Mouse (Mus musculus): Measurements from ENCODE around the gene Atad1.
A peak's percentile ranks its signal among the peaks of the same experiment; 100 is the strongest.
"Not testable (repeated sequence)": the region's sequence is repeated elsewhere in the genome, so short reads cannot be mapped to it uniquely, and the experiment has no call there.

The Atad1 gene

GRCm38 (mm10) chr19:32740641-32741345 is 1.2 kb upstream of the Atad1 start:
- no peak for DNase-seq

GRCm38 (mm10) chr19:32737844-32738243 is 1.7 kb downstream of the Atad1 start:
- DNase-seq, result no peak

- no peak for DNase-seq
Measured at GRCm38 (mm10) chr19:32732922-32733321, 6.7 kb downstream of the Atad1 start.

DNA sequence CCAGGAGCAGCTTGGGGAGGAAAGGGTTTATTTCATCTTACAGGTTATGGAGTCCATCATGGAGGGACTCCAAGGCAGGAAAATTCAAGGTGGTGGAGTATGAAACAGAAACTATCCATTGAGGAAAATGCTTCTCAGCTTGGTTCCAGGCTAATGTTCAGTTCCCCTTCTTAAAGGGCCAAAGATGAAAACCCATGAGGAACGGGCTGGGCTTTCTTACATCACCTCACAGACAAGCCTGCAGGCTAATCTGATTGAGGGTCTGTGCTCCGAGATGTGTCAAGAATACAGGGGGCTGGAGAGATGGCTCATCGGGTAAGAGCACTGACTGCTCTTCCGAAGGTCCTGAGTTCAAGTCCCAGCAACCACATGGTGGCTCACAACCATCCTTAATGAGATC is 9.8 kb downstream of the Atad1 start:
- DNase-seq, result no peak

DNA sequence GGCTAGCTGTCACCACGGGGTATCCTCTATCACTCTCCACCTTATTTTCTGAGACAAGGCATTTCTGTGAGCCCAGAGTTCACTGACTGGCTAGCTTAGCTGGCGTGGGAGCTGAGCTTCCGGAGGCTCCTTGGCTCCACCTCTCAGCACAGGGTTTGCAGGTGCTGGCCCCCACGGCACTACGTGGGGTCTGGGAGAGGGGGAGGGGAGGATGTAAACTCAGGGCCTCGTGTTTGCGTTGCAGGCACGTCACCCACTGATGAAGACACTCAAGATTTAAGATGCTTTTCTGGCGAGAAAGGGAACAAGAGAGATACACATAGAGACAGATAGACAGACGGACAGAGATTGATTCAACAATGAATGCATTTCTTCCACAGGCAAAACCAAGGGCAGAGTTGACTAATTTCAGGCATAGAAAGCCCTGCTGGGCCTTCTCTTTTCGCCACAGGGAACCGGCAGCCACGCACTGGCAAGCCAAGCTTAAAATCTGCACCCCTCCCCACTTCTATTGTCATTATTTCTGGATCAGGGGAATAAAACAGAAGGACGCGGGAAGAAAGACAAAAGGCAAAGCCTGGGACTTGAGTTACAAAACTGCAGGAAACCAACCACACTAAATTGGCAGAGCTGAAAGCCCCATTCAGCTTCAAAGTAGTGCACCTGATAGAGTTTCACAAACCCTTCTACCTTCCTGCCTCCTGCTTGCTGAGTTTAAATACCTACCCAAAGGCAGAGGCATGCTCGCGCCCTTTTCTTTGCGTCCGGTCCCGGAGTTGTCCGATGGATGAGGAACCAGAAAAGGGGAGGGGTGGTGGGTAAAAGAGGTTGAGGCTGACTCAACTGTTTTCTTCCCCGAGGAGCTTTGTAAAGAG is 12.9 kb downstream of the Atad1 start:
- no peak for DNase-seq

DNA sequence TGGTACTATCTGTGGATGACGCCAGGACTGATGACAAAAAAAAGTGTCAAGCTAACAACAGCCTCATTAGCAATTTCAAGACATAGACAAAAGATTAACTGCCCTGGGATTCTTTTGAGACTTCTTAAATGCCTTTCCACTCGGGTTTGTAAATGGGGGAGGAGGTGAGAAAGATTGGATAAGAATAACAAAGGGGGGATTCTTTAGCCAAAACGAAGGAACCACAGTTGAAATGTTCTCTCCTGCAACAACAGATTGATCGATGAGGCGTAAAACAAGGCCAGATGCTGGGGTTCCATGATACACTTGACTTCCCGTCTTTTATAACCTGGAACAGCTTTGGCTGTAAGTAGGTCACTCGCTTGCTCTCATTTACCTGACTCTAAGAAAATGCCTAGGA is 15.8 kb downstream of the Atad1 start:
- no peak for DNase-seq

- DNase-seq, result no peak
Measured at GRCm38 (mm10) chr19:32720319-32720718, 19.3 kb downstream of the Atad1 start.

DNA sequence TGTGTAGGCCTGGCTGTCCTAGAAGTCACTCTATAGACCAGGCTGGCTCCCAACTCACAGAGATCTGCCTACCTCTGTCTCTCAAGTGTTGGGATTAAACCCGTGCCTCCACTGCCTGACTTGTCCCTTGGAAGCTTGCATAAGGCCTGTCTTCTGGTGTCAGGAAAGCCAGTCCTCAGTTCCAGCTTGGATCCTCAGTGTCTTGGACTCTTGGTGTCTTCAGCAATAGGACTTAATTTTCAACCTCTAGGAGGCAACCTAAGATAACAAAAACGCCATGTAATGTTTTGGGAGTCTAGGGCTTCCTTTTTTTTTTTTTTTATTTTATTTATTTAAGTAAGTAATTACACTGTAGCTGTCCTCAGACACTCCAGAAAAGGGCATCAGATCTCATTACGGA is 22.0 kb downstream of the Atad1 start:
- no peak for DNase-seq

- no peak for DNase-seq
Measured at GRCm38 (mm10) chr19:32715681-32716080, 23.9 kb downstream of the Atad1 start.

- DNase-seq, result peak; percentile 87
Measured at GRCm38 (mm10) chr19:32715201-32715600, 24.4 kb downstream of the Atad1 start.

GRCm38 (mm10) chr19:32713471-32713870 is 26.1 kb downstream of the Atad1 start:
- no peak for DNase-seq

GRCm38 (mm10) chr19:32712588-32713042 is 27.0 kb downstream of the Atad1 start:
- peak; percentile 78 for DNase-seq

DNA sequence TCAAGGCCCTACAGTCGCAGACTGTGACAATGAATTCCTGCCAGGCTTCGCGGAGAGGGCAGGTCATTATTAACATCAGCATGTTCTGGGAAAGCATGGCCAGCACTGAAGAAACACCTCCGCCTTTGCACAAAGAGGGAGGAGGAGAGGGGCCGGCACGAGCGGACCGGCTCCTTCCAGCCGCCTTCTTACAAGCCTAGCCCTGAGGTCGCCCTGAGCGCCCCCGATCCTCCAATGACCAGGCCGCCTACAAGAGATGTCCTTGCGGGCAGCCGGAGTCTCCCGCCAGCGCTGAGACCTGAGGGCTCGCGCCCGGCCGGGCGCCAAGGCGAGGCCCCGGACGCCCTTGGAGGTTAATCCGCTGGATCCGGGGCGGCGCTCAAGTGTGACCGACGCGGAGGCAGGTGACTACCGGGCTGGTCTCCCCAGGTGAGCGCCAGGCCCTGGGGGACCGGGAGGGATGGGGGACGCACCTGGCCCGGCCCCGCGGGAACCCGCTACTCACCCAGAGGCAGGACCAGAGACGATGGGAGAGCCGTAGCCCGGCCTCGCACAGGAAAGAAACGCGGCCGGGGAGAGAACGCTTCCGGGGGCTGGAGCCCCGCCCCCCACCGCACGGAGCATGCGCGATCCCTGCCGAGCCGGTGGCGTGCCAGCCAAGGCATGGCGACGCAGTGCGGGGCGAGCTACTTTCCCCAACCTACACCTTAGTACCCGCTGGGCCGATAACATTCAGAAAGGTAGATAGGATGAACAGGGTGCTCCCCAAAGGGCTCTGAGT is 27.6 kb downstream of the Atad1 start:
- peak; percentile 95 for DNase-seq

- no peak for DNase-seq
Measured at GRCm38 (mm10) chr19:32710288-32710687, 29.3 kb downstream of the Atad1 start.

- DNase-seq, result no peak
Measured at GRCm38 (mm10) chr19:32708996-32709395, 30.6 kb downstream of the Atad1 start.

DNA sequence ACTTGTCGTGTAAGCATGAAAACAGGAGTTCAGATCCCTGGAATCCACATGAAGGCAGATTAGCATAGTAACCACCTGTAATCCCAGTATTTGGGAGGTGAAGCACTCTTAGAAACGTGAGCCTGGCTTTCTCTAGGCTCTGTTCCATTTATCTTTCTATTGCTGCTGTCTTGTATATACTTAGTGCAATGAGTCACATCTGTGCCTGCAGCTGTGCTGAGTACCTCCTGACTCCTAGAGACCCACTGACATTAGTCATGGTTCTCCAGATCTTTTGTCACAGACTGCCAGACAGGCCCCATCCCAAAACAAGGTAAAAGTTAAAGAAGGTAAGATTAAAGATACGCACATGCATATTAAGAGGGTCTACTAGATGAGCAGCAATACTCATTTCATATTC is 37.4 kb downstream of the Atad1 start:
- DNase-seq, result no peak

GRCm38 (mm10) chr19:32696674-32697073 is 42.9 kb downstream of the Atad1 start:
- no peak for DNase-seq

DNA sequence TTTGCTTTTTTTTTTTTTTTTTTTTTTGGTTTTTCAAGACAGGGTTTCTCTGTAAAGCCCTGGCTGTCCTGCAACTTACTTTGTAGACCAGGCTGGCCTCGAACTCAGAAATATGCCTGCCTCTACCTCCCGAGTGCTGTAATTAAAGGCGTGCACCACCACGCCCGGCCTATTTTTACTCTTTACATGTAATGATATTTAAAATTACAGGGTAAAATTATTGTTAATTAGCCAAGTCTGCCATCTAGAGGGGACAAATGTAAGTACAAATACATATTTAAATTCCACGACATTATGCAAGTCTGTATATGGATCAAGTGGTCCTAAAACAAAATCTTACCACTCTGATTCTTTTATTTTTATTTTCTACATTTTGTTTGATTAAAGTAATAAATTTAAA is 49.9 kb downstream of the Atad1 start:
- DNase-seq, result no peak

GRCm38 (mm10) chr19:32688227-32688626 is 51.4 kb downstream of the Atad1 start:
- not testable (repeated sequence) for DNase-seq

- DNase-seq, result no peak
Measured at GRCm38 (mm10) chr19:32687721-32688120, 51.9 kb downstream of the Atad1 start.

- no peak for DNase-seq
Measured at GRCm38 (mm10) chr19:32683081-32683480, 56.5 kb downstream of the Atad1 start.

- no peak for DNase-seq
Measured at GRCm38 (mm10) chr19:32680894-32681293, 58.7 kb downstream of the Atad1 start.

- DNase-seq, result no peak
Measured at GRCm38 (mm10) chr19:32675766-32676165, 63.8 kb downstream of the Atad1 start.

All from kidney, postnatal 10 days (tissue).